Mouse (Mus musculus): ENCODE measurements at regions not wholly inside any gene's neighbourhood (a gene's known extent, or its start where the extent isn't known, plus 50 kb on each side); places are given as distances from the start of the nearest gene placed in this dataset.

DNA sequence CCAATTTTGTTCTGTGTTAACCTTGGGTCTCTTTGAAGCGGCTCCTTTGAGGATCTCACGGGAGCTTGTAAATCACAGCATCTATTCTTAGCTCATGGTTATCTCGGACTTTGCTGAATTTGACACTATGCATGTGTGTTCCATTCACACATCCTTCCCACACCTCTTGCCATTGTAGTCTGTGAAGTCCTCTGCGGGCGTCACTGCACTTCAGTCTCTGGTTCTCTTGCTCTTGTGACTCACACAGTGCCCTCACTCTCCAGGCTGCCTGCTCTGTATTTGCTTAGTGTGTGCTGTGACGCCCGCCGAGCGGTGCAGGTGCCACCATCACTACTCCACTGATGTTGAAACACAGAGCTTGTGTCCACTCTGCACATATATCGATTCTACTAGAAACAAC is 1271.2 kb downstream of the Synb start:
- no peak for DNase-seq

DNA sequence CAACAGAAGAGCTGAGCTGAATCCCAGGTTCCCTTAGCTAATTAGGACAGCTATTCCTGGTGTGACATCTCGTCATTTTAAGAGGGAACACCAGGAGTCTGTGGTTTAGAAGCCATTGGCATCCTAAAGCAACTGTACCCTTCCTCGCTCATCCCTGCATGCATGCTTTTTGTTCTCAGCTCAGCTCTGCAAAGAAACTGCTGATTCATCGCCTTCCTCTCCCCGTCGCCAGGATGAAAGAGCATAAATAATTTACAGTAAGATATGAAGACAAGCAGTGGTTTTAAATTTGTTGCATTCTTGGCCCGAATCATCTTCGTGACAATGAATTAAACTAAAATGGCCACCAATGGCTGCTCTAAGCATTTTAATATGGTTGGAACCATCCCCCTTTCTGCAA is 1272.9 kb downstream of the Synb start:
- no peak for DNase-seq

DNA sequence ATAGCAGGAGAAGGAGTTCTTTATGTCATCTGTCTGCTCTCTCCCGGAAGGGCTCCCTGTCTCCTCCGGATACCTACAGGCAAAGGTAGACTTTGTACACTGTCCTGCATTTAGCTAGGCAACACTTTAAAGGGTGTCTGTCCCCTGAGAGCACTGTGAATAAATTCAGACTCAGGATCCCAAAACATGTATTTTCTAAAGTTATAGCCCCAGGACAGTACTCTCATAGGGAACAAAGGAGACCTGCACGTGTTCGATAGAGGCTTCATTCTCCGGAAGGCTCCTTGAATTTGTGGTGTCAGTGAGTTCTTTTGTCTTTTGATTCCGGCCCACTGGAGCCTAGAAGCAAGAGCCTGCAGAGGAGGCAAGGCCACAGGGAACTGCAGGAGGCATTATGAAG is 1273.3 kb downstream of the Synb start:
- no peak for DNase-seq

DNA sequence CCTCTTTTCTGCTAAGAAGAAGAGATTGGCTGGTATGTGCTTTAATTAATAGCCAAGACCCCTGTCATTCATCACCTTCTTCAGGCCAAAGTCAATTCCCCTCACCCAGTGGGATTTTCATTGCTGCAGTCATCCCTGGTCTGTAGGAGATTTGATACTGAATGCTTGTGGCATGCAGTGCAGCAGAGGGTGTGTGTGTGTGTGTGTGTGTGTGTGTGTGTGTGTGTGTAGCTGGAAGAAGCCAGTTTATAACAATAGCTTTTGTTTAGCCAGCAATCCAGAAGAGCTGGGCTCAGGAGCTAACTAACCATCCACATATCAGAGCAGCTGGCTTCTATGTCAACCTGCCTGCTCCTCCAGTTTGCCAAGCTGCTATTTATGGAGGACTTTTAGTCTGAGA is 1275.4 kb downstream of the Synb start:
- DNase-seq = no peak

DNA sequence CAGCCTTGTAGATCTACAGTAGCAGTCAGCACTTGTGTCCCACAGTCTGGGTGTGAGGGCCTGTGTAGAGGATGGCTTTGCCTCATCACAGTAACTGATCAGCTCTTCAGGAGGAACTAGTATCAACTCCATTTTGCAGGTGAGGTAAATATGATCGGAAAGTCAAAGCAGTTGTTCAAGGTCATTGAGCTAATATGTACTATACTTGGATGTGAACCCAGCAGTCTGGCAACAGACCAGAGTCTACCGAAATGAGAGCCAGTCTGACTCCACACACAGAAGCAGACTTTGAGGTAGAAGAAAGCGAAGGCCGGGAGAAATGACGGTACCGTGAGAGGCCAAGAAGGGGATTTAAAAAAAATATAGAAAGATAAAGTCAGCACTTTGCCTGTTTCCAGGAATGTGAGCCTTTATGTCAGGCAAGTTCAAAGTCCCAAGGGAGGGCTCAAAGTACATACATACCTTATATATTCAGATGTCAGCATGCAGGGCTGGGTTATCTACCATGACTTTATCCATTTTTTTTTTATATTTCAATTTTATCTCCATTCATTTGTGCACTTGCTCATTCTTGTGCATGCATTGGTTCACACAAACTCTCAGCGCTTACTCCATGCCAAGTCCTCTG is 1297.2 kb downstream of the Synb start:
- no peak for DNase-seq

DNA sequence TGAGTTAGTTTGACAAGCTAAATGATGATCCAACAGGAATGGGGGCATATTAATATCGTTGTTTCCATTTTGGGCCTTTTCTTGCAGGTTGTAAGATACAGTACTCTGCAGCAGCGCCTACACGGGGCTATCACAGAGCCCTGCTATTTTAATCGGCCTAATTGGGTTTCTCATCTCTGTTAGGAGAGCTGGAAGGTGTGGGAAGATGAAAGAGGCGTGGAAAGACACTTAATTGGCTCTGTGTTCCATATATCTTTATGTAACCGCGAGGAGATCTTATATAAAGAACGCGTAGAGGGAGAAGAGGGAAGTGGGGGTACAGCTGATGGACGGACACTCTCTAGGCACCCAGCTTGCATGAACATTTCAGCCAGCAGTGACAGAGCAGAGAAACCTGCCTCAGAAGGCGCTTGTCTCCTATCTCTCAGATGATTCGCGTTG is 1300.5 kb downstream of the Synb start:
- DNase-seq = peak; percentile 43

DNA sequence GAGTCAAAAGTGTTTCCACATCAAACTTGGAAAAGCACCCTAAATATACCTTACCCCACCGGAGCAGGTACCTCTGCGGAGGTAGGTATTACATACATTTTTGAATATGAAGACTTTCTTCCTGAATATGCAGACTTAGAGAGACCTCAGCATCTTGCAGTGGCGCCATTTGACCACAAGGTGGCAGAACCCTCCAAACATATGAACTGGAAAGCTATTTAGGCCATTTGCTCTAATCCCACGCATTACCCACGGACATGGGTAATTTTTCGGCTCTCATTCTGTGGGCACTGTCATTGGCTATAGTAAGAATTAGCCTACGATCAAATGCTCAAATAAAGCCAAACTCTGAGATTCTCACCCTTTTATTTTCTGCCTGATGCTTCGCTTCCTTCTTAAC is 1301.0 kb downstream of the Synb start:
- DNase-seq = peak; percentile 60

DNA sequence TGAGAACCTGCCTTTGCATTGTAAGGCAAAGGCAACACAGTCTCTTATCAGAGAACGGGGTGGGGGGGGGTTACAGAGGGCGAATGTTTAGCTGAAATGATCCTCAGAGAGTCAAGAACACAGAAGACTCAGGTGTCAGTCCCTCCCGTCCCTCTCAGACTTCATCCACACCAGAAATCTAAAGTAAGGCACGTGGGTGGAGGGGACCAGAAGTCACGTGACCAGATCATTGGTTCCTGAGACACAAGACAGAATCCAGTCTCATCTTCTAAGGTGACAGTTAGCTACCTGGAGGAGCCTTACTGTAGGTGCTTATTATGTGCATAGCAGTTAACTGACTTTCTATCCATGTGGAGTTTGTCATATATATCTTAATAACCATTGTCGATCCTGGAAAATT is 1302.0 kb downstream of the Synb start:
- DNase-seq = no peak

DNA sequence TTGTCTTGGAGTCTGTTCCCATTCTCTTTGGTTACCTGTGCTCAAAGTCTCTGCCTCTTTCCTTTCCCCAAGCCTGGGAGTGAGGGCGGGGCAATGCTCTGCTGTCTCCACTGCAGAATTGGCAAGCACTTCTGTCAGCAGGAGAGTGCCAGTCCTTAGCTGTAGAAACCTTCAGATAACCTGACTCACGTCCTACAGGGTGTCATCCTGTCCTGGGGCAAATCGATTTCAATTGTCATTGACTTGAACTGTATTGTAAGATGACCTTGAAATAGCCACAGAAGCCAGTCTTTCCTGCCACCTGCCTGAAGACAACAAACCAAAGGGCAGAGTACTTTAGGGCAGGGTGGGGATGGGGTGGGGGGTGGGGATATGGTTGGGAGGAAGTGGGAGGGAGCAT is 1303.8 kb downstream of the Synb start:
- no peak for DNase-seq
